Mouse (Mus musculus) kidney, postnatal 14 days (tissue): ENCODE measurements around the gene March7.
A peak's percentile ranks its signal among the peaks of the same experiment; 100 is the strongest.

Experiments
- DNase-seq: peaks from one replicate; pipeline ENCODE4 v3.0.0; 2022; ENCODE audit warnings: mixed read lengths

Gene March7

GRCm38 (mm10) chr2:60216547-60217153, 7.0 kb downstream of the March7 start:
- no peak for DNase-seq

GRCm38 (mm10) chr2:60217620-60218019, 7.9 kb downstream of the March7 start:
- no peak for DNase-seq

GRCm38 (mm10) chr2:60221236-60221635, 11.5 kb downstream of the March7 start:
- peak; percentile 35 for DNase-seq

GRCm38 (mm10) chr2:60221954-60222353, 12.3 kb downstream of the March7 start:
- DNase-seq: no peak

GRCm38 (mm10) chr2:60223489-60223888, 13.8 kb downstream of the March7 start:
- no peak for DNase-seq

- DNase-seq: no peak
Observed at GRCm38 (mm10) chr2:60228470-60228869, 18.8 kb downstream of the March7 start.

- DNase-seq: no peak
Observed at GRCm38 (mm10) chr2:60230361-60230760, 20.7 kb downstream of the March7 start.

- no peak for DNase-seq
Observed at GRCm38 (mm10) chr2:60233147-60233546, 23.5 kb downstream of the March7 start.

GRCm38 (mm10) chr2:60234506-60234905, 24.8 kb downstream of the March7 start:
- DNase-seq: no peak

- DNase-seq: no peak
Observed at GRCm38 (mm10) chr2:60252782-60253181, 43.1 kb downstream of the March7 start.

GRCm38 (mm10) chr2:60253506-60253905, 43.8 kb downstream of the March7 start:
- DNase-seq: no peak

- no peak for DNase-seq
Observed at GRCm38 (mm10) chr2:60256751-60257150, 47.1 kb downstream of the March7 start.

- no peak for DNase-seq
Observed at GRCm38 (mm10) chr2:60259186-60259585, 49.5 kb downstream of the March7 start.

- peak; percentile 19 for DNase-seq
Observed at GRCm38 (mm10) chr2:60260621-60261350, 51.1 kb downstream of the March7 start.

- DNase-seq: peak; percentile 21
Observed at GRCm38 (mm10) chr2:60267567-60267966, 57.9 kb downstream of the March7 start.

- peak; percentile 56 for DNase-seq
Observed at GRCm38 (mm10) chr2:60269856-60270479, 60.3 kb downstream of the March7 start.

- no peak for DNase-seq
Observed at GRCm38 (mm10) chr2:60278627-60279026, 68.9 kb downstream of the March7 start.

GRCm38 (mm10) chr2:60282625-60283024, 72.9 kb downstream of the March7 start:
- DNase-seq: no peak

- peak; percentile 20 for DNase-seq
Observed at GRCm38 (mm10) chr2:60283208-60283750, 73.6 kb downstream of the March7 start.

- DNase-seq: peak; percentile 85
Observed at GRCm38 (mm10) chr2:60283751-60284466, 74.2 kb downstream of the March7 start.

- peak; percentile 12 for DNase-seq
Observed at GRCm38 (mm10) chr2:60284467-60284821, 74.8 kb downstream of the March7 start, which contains the start of gene Cd302. Cd302 (minus strand) TSS chr2:60284488.

- no peak for DNase-seq
Observed at GRCm38 (mm10) chr2:60285107-60285617, 75.5 kb downstream of the March7 start.

GRCm38 (mm10) chr2:60288606-60289005, 78.9 kb downstream of the March7 start:
- DNase-seq: no peak
